Mouse (Mus musculus) testis, postnatal 10 days (tissue): ENCODE measurements around the gene Camta1.

ENCODE experiments used
- DNase-seq: peaks from one replicate; pipeline ENCODE4 v3.0.0; 2021; ENCODE audit warnings: low spot score

Gene Camta1

DNA sequence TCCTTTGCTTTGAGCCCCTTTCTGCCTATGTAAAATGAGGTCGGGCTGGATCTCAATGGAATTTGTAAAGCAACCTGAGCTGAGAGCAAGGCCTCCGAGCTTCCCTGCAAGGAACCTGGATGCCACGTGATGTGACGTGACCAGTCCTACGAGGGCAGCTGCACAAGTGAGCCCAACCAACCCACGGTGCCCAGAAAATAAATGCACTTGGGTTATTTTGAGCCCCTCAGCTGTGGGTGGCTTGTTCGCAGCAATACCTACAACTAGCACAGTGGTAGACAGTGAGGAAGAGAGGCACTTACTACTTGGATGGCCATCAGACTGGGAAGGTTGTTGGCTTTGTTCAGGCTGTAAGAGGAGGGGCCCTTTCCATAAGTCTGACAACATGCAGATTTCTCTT lies 747.1 kb downstream of the Camta1 start:
- no peak for DNase-seq

DNA sequence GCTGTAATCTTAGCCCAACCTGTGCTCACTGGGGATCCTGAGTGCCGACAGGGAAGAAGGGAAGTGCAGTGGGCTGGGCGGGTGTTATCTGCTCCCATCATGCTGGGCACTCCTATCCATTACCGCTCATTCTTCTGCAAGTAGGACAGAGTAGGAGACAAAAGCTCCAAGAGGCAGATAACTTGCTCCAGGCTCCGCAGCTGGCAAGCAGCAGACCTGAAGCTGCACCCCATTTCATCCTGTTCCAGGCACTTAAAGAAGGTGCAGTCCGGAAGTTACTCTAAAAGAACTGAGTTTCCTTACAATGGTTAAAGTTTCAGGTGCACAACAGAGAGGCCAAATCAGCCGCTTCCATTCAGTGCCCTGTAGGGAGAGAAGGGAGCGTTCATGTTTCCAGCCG lies 750.5 kb downstream of the Camta1 start:
- no peak for DNase-seq

DNA sequence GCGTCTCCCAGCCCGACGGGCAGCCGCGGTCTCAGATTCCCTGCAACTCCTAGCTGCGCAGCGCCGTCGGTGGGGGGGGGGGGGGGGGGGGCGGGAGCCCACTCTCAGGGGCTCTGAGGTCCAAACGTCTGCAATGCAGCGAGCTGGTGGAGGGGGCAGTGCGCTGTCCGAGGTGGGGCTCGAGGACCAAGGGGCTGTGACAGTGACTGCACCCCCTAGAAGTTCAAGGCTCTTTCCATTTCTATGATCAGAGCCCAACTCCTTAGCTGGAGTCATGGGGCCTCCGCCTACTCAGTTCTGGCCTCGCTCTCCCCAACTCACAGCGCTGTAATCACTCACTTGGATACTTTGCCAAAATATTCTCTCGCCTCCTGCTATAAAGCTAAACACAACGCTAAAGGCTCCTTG lies 752.8 kb downstream of the Camta1 start:
- DNase-seq = no peak

DNA sequence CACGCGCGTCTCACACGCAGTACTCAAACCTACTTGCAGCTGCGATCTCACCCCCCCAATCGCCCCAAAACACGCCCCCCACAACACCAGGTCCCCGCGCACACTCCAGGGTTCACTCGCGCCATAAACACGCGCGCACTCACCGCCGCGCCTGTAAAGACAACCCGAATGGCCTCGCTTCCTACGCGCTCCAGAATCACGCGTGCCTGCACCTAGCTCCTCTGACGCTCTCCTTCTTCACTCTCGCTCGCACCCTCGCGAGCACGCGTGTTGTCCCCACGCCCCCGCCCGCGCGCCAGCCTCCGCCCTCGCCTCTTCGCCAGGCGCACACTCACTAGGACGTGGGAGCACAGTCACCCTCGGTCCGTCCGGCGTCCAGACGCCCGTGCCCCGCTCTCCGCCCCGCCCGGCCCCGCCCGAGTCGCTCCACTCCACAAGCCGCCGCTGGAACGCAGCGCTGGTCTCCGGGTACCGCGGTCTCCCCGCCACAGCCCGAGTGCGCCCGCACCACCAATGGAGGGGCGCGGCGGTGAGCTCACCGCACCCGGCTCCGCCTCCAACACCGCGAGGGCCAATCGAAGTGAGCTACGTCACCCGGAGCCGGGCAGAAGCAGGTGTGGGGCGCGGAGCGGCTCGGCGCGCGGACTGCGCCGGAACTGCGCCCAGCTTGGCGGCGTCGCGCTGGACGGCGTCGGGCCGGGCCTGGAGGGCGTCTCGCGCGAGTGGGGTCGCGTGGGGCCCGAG lies 753.5 kb downstream of the Camta1 start:
- peak; percentile 92 for DNase-seq

DNA sequence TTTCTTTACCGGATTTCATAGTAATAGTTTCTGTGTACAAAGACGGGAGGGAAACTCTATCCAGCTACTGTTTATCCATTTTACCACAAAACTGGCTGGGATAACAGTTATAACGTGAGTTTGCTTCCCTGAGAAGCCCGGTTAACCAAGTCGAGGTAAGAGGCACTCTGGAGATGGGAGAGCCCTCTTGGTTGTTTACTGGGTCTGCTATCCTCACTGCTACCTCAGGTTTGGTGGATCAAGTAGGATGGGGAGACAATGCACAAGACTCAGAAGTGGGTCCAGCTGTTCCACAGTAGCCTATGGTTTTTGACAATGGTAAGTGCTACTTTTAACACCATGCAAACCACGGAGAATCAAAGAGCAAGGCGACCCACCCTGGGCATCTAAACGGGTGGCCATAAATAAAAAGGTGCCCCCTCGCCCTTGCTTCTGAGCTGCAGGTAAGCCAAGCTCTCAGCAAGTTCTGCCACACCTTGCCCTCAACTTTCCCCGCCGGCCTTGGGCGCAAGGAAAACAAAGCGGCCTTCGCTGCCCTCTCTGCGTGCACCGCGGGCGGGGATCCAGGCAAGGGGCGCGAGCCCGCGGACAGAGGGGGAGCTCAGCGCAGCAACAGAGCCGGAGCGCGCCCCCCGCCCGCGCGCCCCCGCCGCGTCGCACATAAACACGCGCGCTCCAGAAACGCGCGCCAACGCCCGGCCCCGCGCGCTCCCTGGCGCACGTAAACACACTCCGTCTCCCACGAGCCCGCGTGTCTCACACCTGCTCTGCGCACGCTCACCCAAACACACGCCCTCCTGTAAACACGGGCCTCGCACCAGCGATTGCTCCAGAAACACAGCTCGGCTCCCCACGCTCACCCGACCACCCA lies 754.3 kb downstream of the Camta1 start:
- DNase-seq = peak; percentile 56

DNA sequence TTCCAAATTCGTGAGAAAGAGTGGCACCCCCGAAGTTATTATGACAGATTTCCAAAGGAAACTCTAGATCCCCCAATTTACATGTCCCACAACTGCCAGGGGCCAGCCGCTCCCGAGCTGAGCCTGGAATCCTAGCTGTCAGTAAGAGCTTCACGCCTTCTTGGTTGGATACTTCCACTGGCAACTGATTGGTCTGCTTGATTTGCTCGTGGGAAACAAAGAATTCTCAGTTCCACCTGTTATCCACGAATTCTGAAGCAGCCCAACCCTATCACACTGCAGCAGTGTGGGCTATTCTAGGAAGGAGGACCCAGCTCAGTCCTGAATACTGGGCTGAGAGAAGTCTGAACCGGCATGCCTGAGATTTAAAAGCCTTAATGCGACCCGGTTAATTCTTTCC lies 755.2 kb downstream of the Camta1 start:
- no peak for DNase-seq

DNA sequence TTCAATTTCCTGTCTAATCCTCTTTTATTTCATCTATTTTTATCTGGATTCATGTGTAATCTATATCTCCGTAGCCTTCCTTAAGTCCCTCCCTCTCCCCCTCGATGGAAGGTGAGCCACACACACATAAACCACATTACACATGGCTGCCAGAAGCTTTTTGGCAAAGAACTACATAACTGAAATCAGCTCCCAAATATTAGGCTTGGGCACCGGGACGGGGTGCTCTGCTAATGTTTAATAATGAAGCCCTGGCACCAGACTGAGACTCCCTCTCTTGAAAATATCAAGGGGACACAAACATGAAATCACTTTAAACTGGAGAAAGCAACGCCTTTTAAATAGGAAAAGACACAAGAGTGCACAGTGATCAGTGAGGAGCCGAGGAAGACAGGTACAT lies 755.8 kb downstream of the Camta1 start:
- DNase-seq = no peak

DNA sequence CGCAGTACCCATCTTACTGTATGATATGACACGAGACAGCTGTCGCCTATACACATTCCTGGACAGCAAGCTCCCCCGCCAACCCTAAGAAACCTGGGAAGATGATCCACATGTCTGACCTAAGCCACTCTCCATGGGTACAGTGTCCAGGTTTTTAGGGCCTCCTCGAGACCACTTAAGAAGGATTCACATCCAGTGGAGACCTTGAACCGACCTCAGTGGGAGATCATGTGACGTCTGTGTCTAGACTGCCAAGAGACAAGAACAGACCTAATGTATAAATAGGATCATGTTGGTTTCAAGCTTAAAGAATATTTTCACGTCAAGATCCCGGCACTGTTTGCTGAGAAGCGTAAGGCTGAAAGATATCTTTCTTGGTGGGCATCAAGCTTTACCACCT lies 757.5 kb downstream of the Camta1 start:
- DNase-seq = no peak

DNA sequence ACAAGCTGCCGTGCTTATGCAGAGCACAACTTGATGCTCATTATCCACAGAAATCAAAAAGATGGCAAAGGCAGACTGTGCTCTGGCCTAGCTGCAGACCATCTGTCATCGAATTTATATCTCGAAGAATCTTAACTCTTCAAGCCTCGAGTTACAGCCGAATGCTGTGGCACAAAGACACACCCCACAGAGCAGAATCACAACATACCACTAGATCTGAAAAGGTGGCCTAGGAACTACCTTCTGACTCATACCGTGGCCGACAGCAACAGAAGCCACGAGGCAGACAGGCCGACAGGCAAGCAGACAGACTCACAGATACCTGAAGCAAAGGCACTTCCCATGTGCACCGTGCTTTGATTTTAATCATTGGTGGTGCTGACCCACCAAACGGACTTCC lies 758.0 kb downstream of the Camta1 start:
- DNase-seq = no peak

DNA sequence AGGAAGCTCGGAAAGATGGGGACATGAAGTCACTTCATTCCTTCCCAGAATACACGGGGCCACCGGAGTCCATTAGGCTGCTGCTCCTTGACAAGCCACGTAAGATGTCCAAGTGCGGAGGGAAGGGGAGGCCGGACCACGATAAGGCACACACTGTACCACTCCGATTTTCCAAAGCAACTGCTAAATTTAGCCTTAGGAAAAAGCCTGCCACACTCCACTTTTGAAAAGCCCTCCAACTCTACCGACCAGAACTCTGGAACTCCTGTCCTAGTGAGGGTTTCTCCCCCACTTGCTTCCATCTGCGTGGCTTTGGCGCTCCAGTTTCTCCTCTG lies 764.6 kb downstream of the Camta1 start:
- no peak for DNase-seq

DNA sequence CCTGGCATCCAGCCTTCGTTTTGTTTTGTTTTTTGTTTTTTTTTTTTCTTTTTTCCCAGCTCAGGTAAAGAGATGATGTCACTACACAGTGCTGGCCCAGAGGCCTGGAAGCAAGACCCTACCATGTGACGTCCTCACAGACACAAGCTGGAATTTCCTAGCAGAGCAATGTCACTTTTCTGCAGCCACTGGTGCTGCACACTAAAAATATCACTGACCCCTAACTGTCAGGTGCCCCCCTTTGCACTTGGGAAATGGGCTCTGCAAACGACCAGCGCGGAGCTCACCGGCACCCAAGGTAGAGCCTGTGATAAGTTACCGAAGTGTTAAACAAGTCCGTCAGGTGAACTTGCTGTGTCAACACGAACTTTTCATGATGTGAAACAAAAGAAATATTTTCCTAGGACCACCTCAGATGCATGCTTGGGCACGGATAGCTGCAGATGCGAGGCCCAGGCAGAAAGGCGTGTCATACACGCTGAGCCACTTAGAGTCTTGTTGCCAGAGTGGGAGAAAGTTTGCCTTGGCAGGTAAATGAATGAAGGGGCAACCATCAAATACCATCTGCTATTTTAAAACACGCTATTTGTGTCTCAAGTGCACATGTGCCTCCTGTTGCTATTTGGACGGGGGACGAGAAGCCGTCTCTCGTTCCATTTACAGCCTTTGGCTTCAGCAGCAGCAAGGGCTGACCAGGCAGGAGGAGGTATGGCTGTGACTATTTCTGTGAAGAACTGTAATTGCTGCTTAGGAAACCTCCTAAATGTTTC lies 765.2 kb downstream of the Camta1 start:
- no peak for DNase-seq

DNA sequence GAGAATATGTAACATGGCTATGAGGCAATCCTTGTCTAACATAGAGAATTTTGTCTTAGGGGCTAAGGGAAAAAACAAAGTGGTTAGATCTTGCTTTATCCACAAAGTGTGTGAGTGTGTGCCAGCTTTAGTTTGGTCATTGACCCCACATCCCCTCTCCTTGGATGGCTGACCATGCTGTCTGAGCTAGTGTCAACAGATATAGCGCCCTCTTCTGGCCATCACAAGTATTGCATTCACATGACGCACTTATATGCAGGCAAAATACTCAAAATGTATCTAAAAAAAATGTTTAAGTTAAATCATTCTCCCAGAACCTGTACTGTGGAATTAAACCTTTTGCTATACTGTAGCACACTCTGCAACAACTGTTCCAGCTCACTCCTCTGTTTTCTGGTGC lies 766.5 kb downstream of the Camta1 start:
- DNase-seq = peak; percentile 63

DNA sequence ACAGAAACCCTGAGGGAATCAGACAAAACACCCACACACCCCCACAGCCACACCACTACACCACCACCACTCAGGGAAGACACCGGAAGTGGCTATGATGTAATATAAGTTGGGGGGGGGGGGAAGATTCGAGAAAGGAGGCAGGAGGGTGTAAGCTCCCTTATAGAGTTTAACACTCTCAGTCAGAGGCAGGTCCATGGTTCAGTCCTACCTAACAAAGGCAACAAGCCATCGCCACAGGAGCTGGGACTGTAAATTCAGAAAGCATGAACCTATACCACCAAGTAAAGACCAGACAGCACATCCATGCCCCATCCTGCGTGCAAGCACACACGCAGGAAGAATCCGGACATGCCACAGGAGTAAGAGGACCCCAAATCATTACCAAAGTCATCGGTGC lies 772.4 kb downstream of the Camta1 start, which contains the start of gene Gm13090:
TSS of gene Gm13090 (plus strand) at position 301 of the 400 bp plus-strand sequence.
- no peak for DNase-seq

DNA sequence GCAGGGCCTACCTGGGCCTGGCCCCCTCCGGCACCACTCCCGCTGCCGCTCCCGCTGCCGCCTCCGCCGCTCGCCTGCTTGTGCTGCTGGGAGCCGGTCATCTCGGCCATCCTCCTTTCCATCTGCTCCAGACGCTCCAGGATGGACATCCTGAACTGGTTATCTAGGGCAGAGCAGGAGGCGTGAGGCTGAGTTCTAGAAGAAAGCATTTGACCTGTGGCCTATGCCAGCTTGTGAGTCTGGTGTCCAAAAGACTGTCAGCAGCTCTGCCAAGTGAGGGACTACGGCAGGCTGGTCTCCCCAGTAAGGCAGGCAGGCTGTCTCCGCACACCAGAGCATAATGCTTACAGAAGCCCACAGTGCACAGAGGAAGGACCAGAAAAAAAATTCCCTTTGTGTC lies 772.9 kb downstream of the Camta1 start:
- no peak for DNase-seq

DNA sequence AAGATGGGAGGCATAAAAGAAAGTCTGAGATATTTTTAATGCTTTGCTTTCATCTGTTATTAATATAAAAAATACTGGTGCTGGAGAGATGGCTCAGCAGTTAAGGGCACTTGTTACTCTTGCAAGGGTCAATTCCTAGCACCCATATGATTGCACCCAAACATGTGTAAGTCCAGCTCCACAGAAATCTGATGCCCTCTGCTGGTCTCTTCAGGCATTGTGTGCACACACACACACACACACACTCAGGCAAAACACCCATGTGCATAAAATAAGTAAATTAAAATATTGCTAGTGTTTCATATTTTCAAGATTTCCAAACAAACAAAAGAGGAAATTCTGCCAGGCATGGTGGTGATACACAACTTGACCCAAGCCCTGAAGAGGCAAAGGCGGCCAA lies 774.3 kb downstream of the Camta1 start:
- DNase-seq = no peak

DNA sequence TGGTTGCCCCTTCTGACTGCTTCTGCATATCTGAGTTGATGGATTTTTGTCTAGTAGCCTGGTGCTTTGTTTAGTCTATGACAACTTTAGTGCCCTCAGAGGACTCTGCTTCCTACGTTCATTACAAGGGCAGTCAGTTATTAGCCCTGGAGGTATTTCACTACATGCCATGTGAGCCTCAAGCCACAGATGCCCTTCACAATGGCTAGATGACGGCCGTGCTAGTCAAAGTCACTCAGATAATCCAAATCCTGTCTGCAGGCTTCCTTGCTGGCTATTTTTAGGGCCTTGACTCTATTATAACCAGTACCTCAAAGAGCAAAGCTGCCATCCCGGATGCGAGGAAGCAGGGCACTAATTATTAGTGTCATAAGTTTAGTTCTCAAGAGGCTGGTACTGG lies 778.6 kb downstream of the Camta1 start:
- DNase-seq = no peak

DNA sequence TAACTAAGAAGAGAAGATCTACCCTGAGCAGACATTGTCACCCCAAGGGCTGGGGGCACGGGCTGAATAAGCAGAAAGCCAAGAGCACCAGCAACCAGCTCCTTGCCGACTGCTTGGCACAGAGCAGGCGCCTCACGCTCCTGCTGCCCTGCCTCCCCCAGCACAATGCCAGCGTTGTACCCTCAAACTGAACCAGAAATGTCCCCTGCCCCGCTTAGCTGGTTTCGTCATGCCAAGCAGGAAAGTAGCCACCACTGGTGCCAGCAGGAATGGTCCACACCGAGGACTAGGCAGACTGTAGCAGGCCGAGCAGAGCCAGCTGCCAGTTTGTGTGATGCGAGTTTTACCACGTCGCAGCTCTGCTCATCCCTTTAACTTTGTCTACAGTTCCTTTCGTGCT lies 779.7 kb downstream of the Camta1 start:
- no peak for DNase-seq

DNA sequence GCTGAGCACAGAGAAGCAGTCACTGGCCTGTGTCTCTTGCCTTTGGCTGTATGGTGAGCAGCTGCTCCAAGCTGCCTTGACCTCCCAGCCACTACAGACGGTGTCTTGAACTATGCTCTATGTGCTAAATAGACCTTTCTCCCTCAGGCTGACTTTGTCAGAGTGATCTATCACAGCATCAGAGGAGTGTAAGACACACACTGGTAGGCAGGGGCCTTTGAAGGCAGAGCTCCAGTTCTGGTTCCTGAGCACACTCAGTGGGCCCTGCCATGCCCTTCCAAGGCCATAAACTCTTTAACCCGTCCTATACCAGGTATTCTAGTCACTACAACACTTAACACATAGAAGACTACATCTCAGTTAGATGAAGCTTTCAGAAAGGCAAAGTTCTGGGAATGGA lies 780.3 kb downstream of the Camta1 start:
- DNase-seq = no peak

DNA sequence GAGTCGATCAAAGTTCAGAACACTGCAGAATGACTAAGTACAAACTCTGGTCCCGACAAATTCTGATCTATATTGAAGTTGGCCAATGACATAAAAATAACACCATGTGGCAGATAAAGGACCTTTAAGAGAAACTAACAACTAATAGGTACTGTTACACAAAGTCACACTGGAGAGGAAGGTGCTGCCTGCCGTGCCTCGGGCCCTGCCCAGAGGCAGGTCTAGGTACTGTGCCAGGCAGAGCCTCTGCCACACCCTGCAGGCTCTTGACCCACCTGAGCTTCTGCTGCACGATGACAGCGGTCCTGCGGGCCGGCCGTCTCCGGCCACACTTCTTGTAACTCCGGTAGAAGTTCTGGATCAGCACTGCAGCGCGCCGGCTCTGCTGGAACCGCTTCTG lies 786.9 kb downstream of the Camta1 start:
- no peak for DNase-seq

DNA sequence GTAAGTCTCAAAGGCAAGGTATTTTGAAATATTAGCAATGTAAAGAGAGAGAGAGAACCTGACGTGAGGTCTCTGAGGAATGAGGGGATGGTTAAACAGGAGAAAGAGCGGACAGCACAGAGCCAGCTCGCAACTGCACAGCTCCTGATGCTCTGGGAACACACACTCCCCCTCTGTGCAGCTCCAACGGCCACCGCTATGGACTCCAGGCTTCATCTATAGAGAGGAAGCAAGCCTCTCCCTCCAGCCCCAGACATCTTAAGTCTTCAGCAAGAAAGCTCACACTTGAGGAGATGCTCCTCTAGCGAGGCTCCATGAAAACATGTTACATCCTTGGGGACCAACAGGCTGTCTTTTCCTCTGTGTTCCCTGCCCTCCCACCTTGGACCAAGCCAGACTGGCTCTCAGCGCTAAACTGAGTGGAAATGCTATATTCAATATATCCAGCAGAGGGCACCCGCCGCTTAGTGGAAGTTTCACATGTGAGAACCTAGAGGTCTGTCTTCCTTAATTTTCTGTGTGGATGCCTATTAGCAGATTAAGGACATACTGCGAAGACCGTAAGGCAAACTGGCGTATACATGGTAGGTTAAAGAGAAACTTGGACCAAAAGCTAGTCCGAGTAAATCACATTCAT lies 788.5 kb downstream of the Camta1 start:
- DNase-seq = peak; percentile 88

DNA sequence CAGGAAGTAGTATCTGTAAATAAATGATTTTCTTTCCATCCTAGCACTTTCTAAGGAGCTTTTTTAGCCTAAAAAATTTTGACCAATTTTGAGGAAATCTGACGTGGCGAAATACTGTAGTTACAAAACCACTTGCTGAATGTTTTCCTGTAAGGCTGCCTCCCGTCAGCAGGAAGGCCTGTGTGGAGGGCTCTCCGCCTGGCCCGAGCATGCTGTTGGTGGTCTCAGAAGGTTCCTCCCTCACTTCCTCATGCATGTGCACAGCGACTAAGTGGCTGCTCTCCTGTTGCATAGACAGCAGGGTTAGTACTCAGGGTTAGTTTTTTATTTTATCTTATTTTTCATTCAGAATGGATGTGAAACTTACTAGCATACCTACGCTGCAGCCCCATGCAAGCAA lies 790.7 kb downstream of the Camta1 start:
- DNase-seq = no peak

DNA sequence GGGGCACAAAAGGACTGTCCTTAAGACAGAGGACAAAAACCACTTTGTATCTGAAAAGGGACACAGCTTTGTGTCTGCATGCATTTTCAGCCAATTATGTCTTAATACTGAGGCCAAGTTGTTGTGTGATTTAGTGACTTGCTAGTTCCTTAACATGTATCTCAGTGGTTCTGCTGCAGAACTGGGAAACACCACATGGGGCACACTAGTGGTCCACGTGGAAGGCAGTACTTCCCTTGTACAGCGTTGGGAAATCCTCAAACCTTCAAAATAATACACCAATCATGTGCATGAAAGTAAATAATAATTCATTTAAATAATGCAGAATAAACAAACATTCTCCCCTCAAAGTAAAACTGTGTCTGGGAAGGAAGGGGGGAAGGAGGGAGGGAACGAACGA lies 792.9 kb downstream of the Camta1 start:
- no peak for DNase-seq
